Mouse (Mus musculus): ENCODE data around the gene Ltb. TPM values are rescaled to one million over a fixed set of nuclear protein-coding genes. Genes with fewer than 3 reads are reported as not detected.

Gene Ltb
- total RNA-seq, 2 experiments from 2014 or later: 0.89 to 6.6 TPM

Small RNA genes within 50 kb of the gene (microRNA-seq; reads per million reads assigned to microRNA genes)
- gene Mir6973a (not detected), gene Mir6974 (not detected), gene Mir6975 (0.75 reads per million)

Other genes with a start within 250 kb of the Ltb start
- gene Hspa1b, start 235.2 kb upstream of the Ltb start, total RNA-seq (2021): 100 to 1,000 TPM in 1 of 2 experiments, 10 to 100 TPM in 1; 80.1 to 206 TPM
- not detected for gene Gm20481, start 224.5 kb upstream of the Ltb start, total RNA-seq (2021)
- gene Hspa1a, start 222.3 kb upstream of the Ltb start, total RNA-seq (2021): 10 to 100 TPM; 36.0 to 86.1 TPM
- gene Hspa1l, start 221.7 kb upstream of the Ltb start, total RNA-seq (2021): under 1 TPM; 0.20 to 0.36 TPM
- 10 to 100 TPM; 35.2 to 35.5 TPM for gene Lsm2, start 212.6 kb upstream of the Ltb start, total RNA-seq (2021)
- 10 to 100 TPM; 61.5 to 62.9 TPM for gene Vars, start 193.5 kb upstream of the Ltb start, total RNA-seq (2021)
- gene Vwa7, start 177.9 kb upstream of the Ltb start, total RNA-seq (2021): under 1 TPM; 0.53 to 0.59 TPM
- gene Sapcd1, start 166.4 kb upstream of the Ltb start, total RNA-seq (2021): 1 to 10 TPM in 1 of 2 experiments, under 1 TPM in 1; 0.82 to 1.3 TPM
- gene Msh5, start 147.7 kb upstream of the Ltb start, total RNA-seq (2021): 1 to 10 TPM in 1 of 2 experiments, under 1 TPM in 1; 0.95 to 1.6 TPM
- 100 to 1,000 TPM in 1 of 2 experiments, 10 to 100 TPM in 1; 83.6 to 109 TPM for gene Clic1, start 144.5 kb upstream of the Ltb start, total RNA-seq (2021)
- gene Ddah2, start 135.4 kb upstream of the Ltb start, total RNA-seq (2021): 10 to 100 TPM; 16.1 to 18.2 TPM
- gene Ly6g6c, start 129.1 kb upstream of the Ltb start, total RNA-seq (2021): under 1 TPM in 1 of 2 experiments, not detected in 1; 0.56 TPM
- not detected for gene Mpig6b, start 128.3 kb upstream of the Ltb start, total RNA-seq (2021)
- under 1 TPM in 1 of 2 experiments, not detected in 1; 0.50 TPM for gene Ly6g6e, start 117.5 kb upstream of the Ltb start, total RNA-seq (2021)
- under 1 TPM in 1 of 2 experiments, not detected in 1; 0.43 TPM for gene Ly6g6d, start 116.4 kb upstream of the Ltb start, total RNA-seq (2021)
- gene Ly6g6f, start 108.8 kb upstream of the Ltb start, total RNA-seq (2021): not detected
- 10 to 100 TPM; 73.9 to 89.4 TPM for gene Abhd16a, start 105.2 kb upstream of the Ltb start, total RNA-seq (2021)
- not detected for gene Ly6g5c, start 86.2 kb upstream of the Ltb start, total RNA-seq (2021)
- gene Ly6g5b, start 79.0 kb upstream of the Ltb start, total RNA-seq (2021): under 1 TPM; 0.26 to 0.43 TPM
- gene Gpank1, start 73.0 kb upstream of the Ltb start, total RNA-seq (2021): 10 to 100 TPM; 11.1 to 12.1 TPM
- gene Csnk2b, start 72.4 kb upstream of the Ltb start, total RNA-seq (2021): 100 to 1,000 TPM; 207 to 209 TPM
- gene D17H6S53E, start 68.1 kb upstream of the Ltb start, total RNA-seq (2021): 10 to 100 TPM; 25.0 to 29.5 TPM
- not detected for gene Apom, start 62.4 kb upstream of the Ltb start, total RNA-seq (2021)
- 100 to 1,000 TPM; 372 to 389 TPM for gene Bag6, start 59.3 kb upstream of the Ltb start, total RNA-seq (2021)
- 100 to 1,000 TPM; 212 to 261 TPM for gene Prrc2a, start 29.5 kb upstream of the Ltb start, total RNA-seq (2021)
- 1 to 10 TPM; 3.8 to 4.4 TPM for gene Aif1, start 18.4 kb upstream of the Ltb start, total RNA-seq (2021)
- gene Lst1, start 6.0 kb upstream of the Ltb start, total RNA-seq (2021): 1 to 10 TPM; 4.4 to 4.8 TPM
- gene Tnf, start 7.6 kb downstream of the Ltb start, total RNA-seq (2021): under 1 TPM; 0.23 to 0.36 TPM
- gene Lta, start 10.9 kb downstream of the Ltb start, total RNA-seq (2021): under 1 TPM; 0.36 to 0.40 TPM
- not detected for gene Gm16181, start 26.4 kb downstream of the Ltb start, total RNA-seq (2021)
- gene Atp6v1g2, start 39.2 kb downstream of the Ltb start, total RNA-seq (2021): 1 to 10 TPM; 4.8 to 6.7 TPM
- gene Nfkbil1, start 41.4 kb downstream of the Ltb start, total RNA-seq (2021): 10 to 100 TPM; 15.5 to 20.1 TPM
- gene Ddx39b, start 47.3 kb downstream of the Ltb start, total RNA-seq (2021): 100 to 1,000 TPM; 199 to 225 TPM
- gene H2-D1, start 68.3 kb downstream of the Ltb start, total RNA-seq (2021): 100 to 1,000 TPM; 170 to 266 TPM
- 1 to 10 TPM; 3.3 to 4.5 TPM for gene H2-Q1, start 126.0 kb downstream of the Ltb start, total RNA-seq (2021)
- gene H2-Q2, start 147.8 kb downstream of the Ltb start, total RNA-seq (2021): 1 to 10 TPM; 1.4 to 1.9 TPM
- gene H2-Q4, start 185.2 kb downstream of the Ltb start, total RNA-seq (2021): 10 to 100 TPM; 24.9 to 29.1 TPM
- 1 to 10 TPM; 2.4 to 6.2 TPM for gene H2-Q6, start 230.4 kb downstream of the Ltb start, total RNA-seq (2021)
- gene H2-Q7, start 244.7 kb downstream of the Ltb start, total RNA-seq (2021): 1 to 10 TPM; 3.8 to 7.4 TPM

All from adrenal gland, postnatal 36 days (tissue).